Mouse (Mus musculus): ENCODE measurements at regions not wholly inside any gene's neighbourhood (a gene's known extent, or its start where the extent isn't known, plus 50 kb on each side); places are given as distances from the start of the nearest gene placed in this dataset.

DNA sequence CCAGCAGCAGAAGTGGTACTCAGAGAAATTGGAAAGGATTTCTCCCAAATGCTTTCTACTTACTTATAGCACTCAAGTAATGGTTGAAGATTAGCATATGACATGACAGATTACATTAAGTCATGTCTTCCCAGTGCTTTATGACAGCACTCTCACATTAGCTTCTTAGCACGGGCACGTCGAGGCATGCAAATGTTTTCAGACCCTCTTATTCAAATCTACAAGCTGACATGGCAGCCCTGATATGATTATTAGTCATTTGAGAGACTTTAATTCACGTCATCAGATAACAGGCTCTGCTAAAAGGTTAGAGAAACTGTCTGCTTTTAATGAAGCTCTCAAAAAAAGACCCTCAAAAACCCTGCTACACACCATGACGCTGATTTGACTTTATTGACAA, 590.1 kb downstream of the Lmo4 start:
- Histone ChIP-seq H3K4me3 (ENCODE audit: low read depth, low read length) (no peak overlapping the region), H3K27me3 (ENCODE audit: control insufficient read depth, insufficient read depth, low read length) (no peaks in the 10 kb centered on the region), H3K9me3 (replicated peaks; ENCODE audit: control insufficient read depth, low read length) (no peaks in the 10 kb centered on the region), H3K27ac (ENCODE audit: low read depth) (no peak overlapping the region), H3K4me2 (ENCODE audit: low read depth, low read length) (no peak overlapping the region), H3K36me3 (replicated peaks; ENCODE audit: control insufficient read depth, insufficient read depth, low read length) (no peaks in the 10 kb centered on the region), H3K4me1 (ENCODE audit: control insufficient read depth, insufficient read depth) (no peaks in the 10 kb centered on the region), H3K9ac (replicated peaks; ENCODE audit: low read depth, low read length) (no peak overlapping the region)
- no peak for ATAC-seq (ENCODE audit: insufficient read depth, low read depth)
- no peak for DNase-seq (ENCODE audit: low spot score)
- TF ChIP-seq CTCF (IDR thresholded peaks at IDR 0.05; ENCODE audit: low read depth) (no peak), EP300 (IDR thresholded peaks at IDR 0.05; ENCODE audit: low read depth) (no peak)
- WGBS: 71% methylated on average over 5 of the region's 5 CpGs

DNA sequence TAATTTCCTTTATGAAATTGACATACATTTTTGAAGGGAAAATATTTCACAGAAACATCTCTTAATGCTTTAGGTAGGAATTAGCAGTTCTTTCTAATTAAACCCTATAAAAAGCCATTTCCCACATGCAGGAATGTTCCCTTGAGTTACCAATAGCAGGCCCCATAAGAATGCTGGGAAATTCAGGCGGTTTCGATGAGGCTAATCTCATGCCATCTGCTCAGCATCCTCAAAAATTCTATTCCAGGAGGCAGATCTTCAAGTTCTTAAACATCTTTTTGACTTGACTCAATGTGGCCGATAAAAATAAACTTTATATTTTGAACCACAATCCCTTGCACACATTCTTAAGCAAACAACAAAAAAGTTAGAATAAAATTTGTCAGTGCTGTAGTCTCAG, 591.0 kb downstream of the Lmo4 start:
- 82% methylated on average over 3 of the region's 3 CpGs for WGBS
- H3K4me1 ChIP-seq (ENCODE audit: control insufficient read depth, insufficient read depth): no peaks in the 10 kb centered on the region
- ATAC-seq (ENCODE audit: insufficient read depth, low read depth): no peak
- no peaks in the 10 kb centered on the region for H3K9me3 ChIP-seq (replicated peaks; ENCODE audit: control insufficient read depth, low read length)
- H3K4me2 ChIP-seq (ENCODE audit: low read depth, low read length): no peak overlapping the region
- no peaks in the 10 kb centered on the region for H3K36me3 ChIP-seq (replicated peaks; ENCODE audit: control insufficient read depth, insufficient read depth, low read length)
- H3K27me3 ChIP-seq (ENCODE audit: control insufficient read depth, insufficient read depth, low read length): no peaks in the 10 kb centered on the region
- no peak overlapping the region for H3K9ac ChIP-seq (replicated peaks; ENCODE audit: low read depth, low read length)
- no peak for DNase-seq (ENCODE audit: low spot score)
- TF ChIP-seq EP300 (IDR thresholded peaks at IDR 0.05; ENCODE audit: low read depth) (no peak), CTCF (IDR thresholded peaks at IDR 0.05; ENCODE audit: low read depth) (no peak)
- no peak overlapping the region for H3K4me3 ChIP-seq (ENCODE audit: low read depth, low read length)
- no peak overlapping the region for H3K27ac ChIP-seq (ENCODE audit: low read depth)

DNA sequence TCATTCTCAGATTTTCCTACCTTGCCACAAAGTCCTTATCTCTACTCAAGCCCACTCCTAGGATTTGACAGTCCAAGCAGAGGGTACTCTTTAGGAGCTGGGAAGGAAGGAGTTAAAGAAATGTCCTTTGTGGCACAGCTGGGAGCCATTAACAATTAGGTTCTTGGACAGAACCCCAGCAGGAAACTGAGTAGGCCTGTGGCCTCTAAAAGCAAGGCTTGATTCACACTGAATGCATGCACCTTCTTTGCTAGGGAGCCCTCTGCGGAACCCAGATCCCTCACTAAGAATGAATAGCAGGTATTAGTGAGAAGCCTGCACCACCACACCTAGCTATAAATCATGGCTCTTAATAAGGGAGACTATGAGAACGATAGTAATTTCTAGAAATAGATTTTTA, 595.3 kb downstream of the Lmo4 start:
- Histone ChIP-seq H3K27ac (ENCODE audit: low read depth) (no peak overlapping the region), H3K4me3 (ENCODE audit: low read depth, low read length) (no peak overlapping the region), H3K4me2 (ENCODE audit: low read depth, low read length) (no peak overlapping the region), H3K9ac (replicated peaks; ENCODE audit: low read depth, low read length) (no peak overlapping the region), H3K36me3 (replicated peaks; ENCODE audit: control insufficient read depth, insufficient read depth, low read length) (no peaks in the 10 kb centered on the region), H3K4me1 (ENCODE audit: control insufficient read depth, insufficient read depth) (no peaks in the 10 kb centered on the region), H3K27me3 (ENCODE audit: control insufficient read depth, insufficient read depth, low read length) (no peaks in the 10 kb centered on the region), H3K9me3 (replicated peaks; ENCODE audit: control insufficient read depth, low read length) (no peaks in the 10 kb centered on the region)
- 50% methylated on average over 2 of the region's 2 CpGs for WGBS
- TF ChIP-seq EP300 (IDR thresholded peaks at IDR 0.05; ENCODE audit: low read depth): no peak
- TF ChIP-seq CTCF (IDR thresholded peaks at IDR 0.05; ENCODE audit: low read depth): no peak
- DNase-seq (ENCODE audit: low spot score) (no peak), ATAC-seq (ENCODE audit: insufficient read depth, low read depth) (no peak)

DNA sequence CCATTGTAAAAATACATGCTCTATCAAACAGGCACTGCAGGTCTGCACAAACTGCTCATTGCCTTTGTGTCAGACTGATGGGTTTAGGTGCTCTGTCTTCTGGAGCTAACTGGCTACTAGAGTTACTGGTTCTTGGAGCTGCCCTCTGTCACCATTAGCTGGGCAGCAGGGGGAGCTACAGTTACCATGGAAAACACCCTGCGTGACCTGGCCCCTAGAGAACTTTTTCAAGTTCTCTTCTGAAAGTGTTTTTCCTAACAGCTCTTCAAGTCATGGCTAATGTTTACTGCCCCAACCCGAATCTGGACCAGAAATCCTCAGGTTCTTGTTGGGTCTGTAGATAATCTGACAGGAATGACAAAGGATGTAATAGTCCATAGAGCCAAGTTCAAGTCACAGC, 605.9 kb downstream of the Lmo4 start:
- ATAC-seq (ENCODE audit: insufficient read depth, low read depth): no peak
- no peaks in the 10 kb centered on the region for H3K9me3 ChIP-seq (replicated peaks; ENCODE audit: control insufficient read depth, low read length)
- H3K4me3 ChIP-seq (ENCODE audit: low read depth, low read length): no peak overlapping the region
- H3K9ac ChIP-seq (replicated peaks; ENCODE audit: low read depth, low read length): no peak overlapping the region
- H3K4me2 ChIP-seq (ENCODE audit: low read depth, low read length): no peak overlapping the region
- H3K27me3 ChIP-seq (ENCODE audit: control insufficient read depth, insufficient read depth, low read length): no peaks in the 10 kb centered on the region
- H3K4me1 ChIP-seq (ENCODE audit: control insufficient read depth, insufficient read depth): 0 out of 2 replicates have a peak, but pooled peaks cover 3% of the 10 kb centered on the region
- 33% methylated on average over 2 of the region's 2 CpGs for WGBS
- H3K36me3 ChIP-seq (replicated peaks; ENCODE audit: control insufficient read depth, insufficient read depth, low read length): no peaks in the 10 kb centered on the region
- DNase-seq (ENCODE audit: low spot score): no peak
- TF ChIP-seq EP300 (IDR thresholded peaks at IDR 0.05; ENCODE audit: low read depth): no peak
- TF ChIP-seq CTCF (IDR thresholded peaks at IDR 0.05; ENCODE audit: low read depth): peak; percentile 50
- no peak overlapping the region for H3K27ac ChIP-seq (ENCODE audit: low read depth)

DNA sequence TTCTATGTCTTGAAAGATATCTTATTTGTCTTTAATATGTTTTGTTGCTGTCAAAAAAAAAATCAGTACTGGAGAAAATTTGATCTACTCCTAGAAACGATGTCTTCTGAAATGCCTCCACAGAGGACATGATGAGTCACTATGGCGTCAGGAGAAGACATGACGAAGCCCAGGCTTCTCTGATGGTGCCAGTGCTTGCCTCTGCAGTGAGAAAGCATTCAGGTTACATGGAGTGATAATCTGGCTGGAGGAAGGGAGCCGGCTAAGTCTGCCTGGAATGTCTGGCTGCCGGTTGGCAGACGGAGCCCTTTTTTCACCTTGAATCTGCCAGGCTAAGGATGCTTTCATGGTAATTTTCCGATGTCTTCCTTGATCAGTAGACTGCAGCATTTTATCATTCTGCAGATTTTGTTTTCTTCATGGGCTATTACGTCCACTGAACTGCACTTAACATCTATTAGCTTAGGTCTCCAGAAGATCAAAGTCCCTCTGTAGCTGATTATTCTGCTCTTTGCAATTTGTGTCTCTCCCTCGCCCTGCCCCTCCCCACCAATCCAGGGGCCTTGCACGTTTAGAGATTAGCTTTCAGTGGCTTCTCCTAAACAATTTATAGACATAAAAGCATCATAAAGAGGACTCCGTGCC, 607.9 kb downstream of the Lmo4 start:
- 21% methylated on average over 11 of the region's 11 CpGs for WGBS
- no peak overlapping the region for H3K4me3 ChIP-seq (ENCODE audit: low read depth, low read length)
- H3K27ac ChIP-seq (ENCODE audit: low read depth): no peak overlapping the region
- H3K4me2 ChIP-seq (ENCODE audit: low read depth, low read length): no peak overlapping the region
- no peak overlapping the region for H3K9ac ChIP-seq (replicated peaks; ENCODE audit: low read depth, low read length)
- no peaks in the 10 kb centered on the region for H3K27me3 ChIP-seq (ENCODE audit: control insufficient read depth, insufficient read depth, low read length)
- no peaks in the 10 kb centered on the region for H3K9me3 ChIP-seq (replicated peaks; ENCODE audit: control insufficient read depth, low read length)
- DNase-seq (ENCODE audit: low spot score) (no peak), ATAC-seq (ENCODE audit: insufficient read depth, low read depth) (no peak)
- TF ChIP-seq EP300 (IDR thresholded peaks at IDR 0.05; ENCODE audit: low read depth) (no peak), CTCF (IDR thresholded peaks at IDR 0.05; ENCODE audit: low read depth) (no peak)
- H3K4me1 ChIP-seq (ENCODE audit: control insufficient read depth, insufficient read depth): 0 out of 2 replicates have a peak, but pooled peaks cover 3% of the 10 kb centered on the region
- no peaks in the 10 kb centered on the region for H3K36me3 ChIP-seq (replicated peaks; ENCODE audit: control insufficient read depth, insufficient read depth, low read length)

Data from heart, postnatal 0 days (tissue).